Mouse (Mus musculus) heart, embryonic 15.5 days (tissue): ENCODE results near the gene Fxyd5. TPM values are rescaled to one million over a fixed set of nuclear protein-coding genes. Genes with fewer than 3 reads are reported as not detected.

ENCODE experiments used
- ATAC-seq: fragments of 200-750 bp; cut with Nextera tagmentation; replicated peaks from 2 replicates; pipeline ENCODE4 v1.8.0; 2017; ENCODE audit warnings: low read depth, moderate TSS enrichment; ENCODE audit not compliant: insufficient number of reproducible peaks, insufficient read depth, low FRiP score
- H3K27ac ChIP-seq: fragments of 300-500 bp; sonication (generic); 2 replicates; pipeline ENCODE4 v1.5.1; 2015; ENCODE audit warnings: mild to moderate bottlenecking, inconsistent platforms
- H3K27me3 ChIP-seq: fragments of 300-500 bp; sonication (generic); 2 replicates; pipeline ENCODE4 v1.6.1; 2015; ENCODE audit warnings: inconsistent platforms
- H3K36me3 ChIP-seq: fragments of 300-500 bp; sonication (generic); 2 replicates; pipeline ENCODE4 v1.6.1; 2015; ENCODE audit warnings: mild to moderate bottlenecking, inconsistent platforms
- H3K4me1 ChIP-seq: fragments of 300-500 bp; sonication (generic); replicated peaks from 2 replicates; pipeline ENCODE4 v1.6.1; 2015; ENCODE audit warnings: inconsistent platforms
- H3K4me2 ChIP-seq: fragments of 300-500 bp; sonication (generic); 2 replicates; pipeline ENCODE4 v1.6.1; 2015; ENCODE audit warnings: inconsistent platforms, mild to moderate bottlenecking, moderate library complexity
- H3K4me3 ChIP-seq: fragments of 300-500 bp; sonication (generic); 2 replicates; pipeline ENCODE4 v1.5.1; 2015; ENCODE audit warnings: mild to moderate bottlenecking, inconsistent platforms
- H3K9ac ChIP-seq: fragments of 300-500 bp; sonication (generic); 2 replicates; pipeline ENCODE4 v1.6.1; 2015; ENCODE audit warnings: mild to moderate bottlenecking, inconsistent platforms
- H3K9me3 ChIP-seq: fragments of 300-500 bp; sonication (generic); replicated peaks from 2 replicates; pipeline ENCODE4 v1.6.1; 2016; ENCODE audit warnings: inconsistent platforms
- WGBS: fragments of 180-500 bp; shearing (Covaris S2); methylation state at CpG from one replicate; pipeline ENCODE4 v1.1.7; 2015; ENCODE audit warnings: mixed read lengths; 5-methylcytosine and 5-hydroxymethylcytosine counted together
- polyA plus RNA-seq: library from polyadenylated mRNA; unstranded; fragments of >200 nt; fragmentation: Nextera tagmentation; extraction: Ambion mirVana; gene quantifications from 2 replicates; pipeline ENCODE4 v1.2.1, GENCODE M21; 2015

Gene Fxyd5
- polyA plus RNA-seq, 1 experiment from 2014 or later = 39.1 TPM

DNA sequence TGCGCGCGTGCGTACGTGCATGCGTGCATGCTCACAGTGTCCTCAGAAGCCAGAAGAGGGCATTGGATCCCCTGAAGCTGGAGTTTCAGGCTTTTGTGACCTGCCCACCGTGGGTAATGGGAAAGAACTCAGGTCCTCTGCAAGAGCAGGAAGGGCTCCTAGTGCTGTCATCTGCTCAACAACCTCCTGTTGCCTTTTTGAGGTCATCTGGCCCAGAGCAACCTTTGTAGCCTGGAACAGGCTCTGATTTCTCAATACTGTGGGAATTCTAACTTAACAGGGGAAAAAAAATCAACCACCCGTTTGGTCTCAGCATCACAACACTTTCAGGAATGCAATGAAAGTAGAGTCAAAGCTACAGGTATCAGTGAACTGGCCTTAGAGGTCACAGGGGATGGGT, 37.4 kb upstream of the Fxyd5 start:
- Histone ChIP-seq H3K4me1 (no peaks in the 10 kb centered on the region), H3K36me3 (no peaks in the 10 kb centered on the region), H3K9me3 (no peaks in the 10 kb centered on the region), H3K27ac (no peak overlapping the region), H3K4me3 (no peak overlapping the region), H3K27me3 (no peaks in the 10 kb centered on the region; the same call in 1 of the 2 replicates), H3K9ac (no peak overlapping the region), H3K4me2 (no peak overlapping the region)
- WGBS = 82% methylated on average over 8 of the region's 8 CpGs
- ATAC-seq = no peak

DNA sequence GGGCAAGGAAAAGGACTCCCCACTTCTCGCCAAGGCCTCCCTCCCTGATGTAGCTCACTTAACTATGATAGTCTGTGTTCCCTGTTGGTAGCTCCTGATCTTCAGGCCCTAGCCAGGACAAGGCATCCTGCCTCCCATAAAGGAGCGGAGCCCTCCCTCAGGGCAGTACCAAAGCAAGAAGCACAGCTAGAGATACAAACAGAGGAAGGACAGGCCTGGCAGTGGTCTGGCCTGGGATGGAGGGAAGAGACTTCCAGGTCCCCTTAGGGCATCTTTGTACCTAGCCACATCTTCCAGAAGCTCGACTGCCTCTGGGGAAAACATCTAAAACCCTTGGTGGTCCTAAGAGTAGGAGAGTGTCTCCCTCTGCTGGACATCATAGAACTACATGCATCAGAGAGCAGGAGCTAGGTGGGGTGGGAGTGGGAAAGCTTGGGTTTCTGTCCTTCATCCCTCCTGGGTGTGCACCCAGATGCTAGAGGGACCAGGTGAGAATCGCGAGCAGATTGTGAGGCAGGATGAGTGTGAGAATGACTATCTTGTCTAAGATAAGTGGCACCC, 35.7 kb upstream of the Fxyd5 start:
- Histone ChIP-seq H3K36me3 (no peaks in the 10 kb centered on the region), H3K4me2 (no peak overlapping the region), H3K27me3 (no peaks in the 10 kb centered on the region; the same call in 1 of the 2 replicates), H3K9ac (no peak overlapping the region), H3K9me3 (no peaks in the 10 kb centered on the region), H3K4me1 (no peaks in the 10 kb centered on the region), H3K27ac (no peak overlapping the region), H3K4me3 (no peak overlapping the region)
- 34% methylated on average over 5 of the region's 5 CpGs for WGBS
- ATAC-seq = no peak

DNA sequence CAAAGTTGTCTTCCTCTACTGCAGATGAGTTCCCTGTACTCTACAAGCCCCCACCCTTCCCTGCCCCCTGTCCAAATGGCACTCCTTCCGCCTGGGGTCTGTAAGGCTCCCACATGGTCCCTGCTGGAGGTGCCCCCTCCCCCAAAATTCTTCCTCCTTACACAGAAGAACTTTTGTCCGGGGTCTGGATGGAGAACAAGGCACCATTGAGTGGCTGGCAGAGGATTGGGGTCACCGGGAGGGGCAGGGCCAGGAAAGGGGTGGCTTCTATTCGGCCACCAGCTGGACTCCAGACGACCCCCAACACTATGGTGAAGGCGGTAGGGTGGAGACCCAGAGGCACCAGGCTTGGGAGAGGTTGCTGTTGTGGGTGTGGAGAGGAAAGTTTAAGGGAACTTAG, 35.2 kb upstream of the Fxyd5 start:
- ATAC-seq = no peak
- H3K9me3 ChIP-seq = no peaks in the 10 kb centered on the region
- H3K27ac ChIP-seq = no peak overlapping the region
- no peak overlapping the region for H3K9ac ChIP-seq
- no peaks in the 10 kb centered on the region for H3K4me1 ChIP-seq
- H3K36me3 ChIP-seq = no peaks in the 10 kb centered on the region
- WGBS = 57% methylated on average over 6 of the region's 6 CpGs
- H3K27me3 ChIP-seq = no peaks in the 10 kb centered on the region; the same call in 1 of the 2 replicates
- H3K4me2 ChIP-seq = no peak overlapping the region
- H3K4me3 ChIP-seq = no peak overlapping the region

DNA sequence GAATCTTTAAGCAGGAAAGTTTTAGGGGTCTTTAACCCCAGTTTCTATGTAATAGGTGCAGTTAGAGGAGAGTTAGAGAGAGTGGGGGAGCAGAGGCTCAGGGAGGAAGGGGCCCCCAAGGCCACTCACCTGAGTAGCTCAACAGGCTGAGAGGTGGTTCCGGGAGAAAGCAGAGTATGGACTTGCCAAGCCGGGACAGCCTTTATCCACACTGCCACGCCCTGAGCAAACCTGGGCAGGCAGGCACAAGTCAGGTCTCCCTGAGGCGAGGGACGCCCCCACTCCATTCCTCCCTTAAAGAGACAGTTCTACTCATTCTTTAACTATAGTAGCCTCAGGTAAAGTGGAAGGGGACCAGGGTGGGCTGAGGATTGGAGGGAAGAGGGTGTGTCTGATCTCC, 34.2 kb upstream of the Fxyd5 start, which contains the start of gene Fxyd3:
TSS of gene Fxyd3 (minus strand) at position 213 of the 400 bp plus-strand sequence.
- Histone ChIP-seq H3K27ac (no peak within 1 kb of the TSS), H3K9ac (no peak within 1 kb of the TSS), H3K4me3 (peak within 1 kb of the TSS; percentile 11; the same call in 1 of the 2 replicates), H3K9me3 (no peaks in the 10 kb centered on the region), H3K36me3 (no peaks in the 10 kb centered on the region), H3K4me2 (no peak within 1 kb of the TSS), H3K4me1 (no peaks in the 10 kb centered on the region), H3K27me3 (no peaks in the 10 kb centered on the region; the same call in 1 of the 2 replicates)
- ATAC-seq = no peak
- WGBS = 41% methylated on average over 5 of the region's 5 CpGs

- no peaks in the 10 kb centered on the region for H3K27me3 ChIP-seq
- H3K36me3 ChIP-seq = no peaks in the 10 kb centered on the region
- no peak overlapping the region for H3K4me3 ChIP-seq
- H3K27ac ChIP-seq = no peak overlapping the region
- H3K9me3 ChIP-seq = no peaks in the 10 kb centered on the region
- no peak overlapping the region for H3K4me2 ChIP-seq
- peaks cover 2% of the 10 kb centered on the region; the same call in 1 of the 2 replicates for H3K4me1 ChIP-seq
- H3K9ac ChIP-seq = no peak overlapping the region
- WGBS = 63% methylated on average over 5 of the region's 5 CpGs
- no peak for ATAC-seq
Observed at GRCm38 (mm10) chr7:31074713-31075069, 32.4 kb upstream of the Fxyd5 start.

- no peak overlapping the region for H3K9ac ChIP-seq
- 56% methylated on average over 7 of the region's 7 CpGs for WGBS
- H3K27me3 ChIP-seq = no peaks in the 10 kb centered on the region
- peaks cover 2% of the 10 kb centered on the region; the same call in 1 of the 2 replicates for H3K4me1 ChIP-seq
- no peak overlapping the region for H3K4me2 ChIP-seq
- no peak overlapping the region for H3K4me3 ChIP-seq
- no peak overlapping the region for H3K27ac ChIP-seq
- no peak for ATAC-seq
- no peaks in the 10 kb centered on the region for H3K9me3 ChIP-seq
- H3K36me3 ChIP-seq = no peaks in the 10 kb centered on the region
Observed at GRCm38 (mm10) chr7:31074061-31074712, 31.9 kb upstream of the Fxyd5 start.

- Histone ChIP-seq H3K9ac (no peak overlapping the region), H3K27ac (no peak overlapping the region), H3K4me1 (peaks cover 2% of the 10 kb centered on the region; the same call in 1 of the 2 replicates), H3K9me3 (no peaks in the 10 kb centered on the region), H3K4me3 (no peak overlapping the region), H3K4me2 (no peak overlapping the region), H3K36me3 (no peaks in the 10 kb centered on the region), H3K27me3 (no peaks in the 10 kb centered on the region)
- ATAC-seq = no peak
Observed at GRCm38 (mm10) chr7:31073546-31073945, 31.3 kb upstream of the Fxyd5 start.

GRCm38 (mm10) chr7:31072326-31072725, 30.0 kb upstream of the Fxyd5 start:
- H3K4me3 ChIP-seq = no peak overlapping the region
- no peak for ATAC-seq
- H3K4me2 ChIP-seq = no peak overlapping the region
- H3K27me3 ChIP-seq = no peaks in the 10 kb centered on the region
- WGBS = 57% methylated on average over 9 of the region's 9 CpGs
- no peak overlapping the region for H3K27ac ChIP-seq
- peaks cover 10% of the 10 kb centered on the region; the same call in 1 of the 2 replicates for H3K4me1 ChIP-seq
- no peaks in the 10 kb centered on the region for H3K36me3 ChIP-seq
- no peak overlapping the region for H3K9ac ChIP-seq
- H3K9me3 ChIP-seq = no peaks in the 10 kb centered on the region

GRCm38 (mm10) chr7:31070324-31070723, 28.0 kb upstream of the Fxyd5 start:
- H3K9me3 ChIP-seq = no peaks in the 10 kb centered on the region
- H3K27me3 ChIP-seq = no peaks in the 10 kb centered on the region
- no peak overlapping the region for H3K4me2 ChIP-seq
- H3K4me3 ChIP-seq = no peak overlapping the region
- peaks cover 10% of the 10 kb centered on the region; the same call in 1 of the 2 replicates for H3K4me1 ChIP-seq
- ATAC-seq = no peak
- H3K27ac ChIP-seq = no peak overlapping the region
- 71% methylated on average over 6 of the region's 6 CpGs for WGBS
- no peak overlapping the region for H3K9ac ChIP-seq
- no peaks in the 10 kb centered on the region for H3K36me3 ChIP-seq

GRCm38 (mm10) chr7:31069491-31069890, 27.2 kb upstream of the Fxyd5 start:
- ATAC-seq = no peak
- H3K27ac ChIP-seq = no peak overlapping the region
- 78% methylated on average over 14 of the region's 14 CpGs for WGBS
- no peak overlapping the region for H3K4me2 ChIP-seq
- H3K9ac ChIP-seq = no peak overlapping the region
- H3K27me3 ChIP-seq = no peaks in the 10 kb centered on the region
- no peaks in the 10 kb centered on the region for H3K9me3 ChIP-seq
- H3K4me1 ChIP-seq = peaks cover 10% of the 10 kb centered on the region; the same call in 1 of the 2 replicates
- no peak overlapping the region for H3K4me3 ChIP-seq
- H3K36me3 ChIP-seq = no peaks in the 10 kb centered on the region

- no peak overlapping the region for H3K4me3 ChIP-seq
- ATAC-seq = no peak
Observed at GRCm38 (mm10) chr7:31067836-31068235, 25.6 kb upstream of the Fxyd5 start.

GRCm38 (mm10) chr7:31063074-31063560, 20.8 kb upstream of the Fxyd5 start:
- Histone ChIP-seq H3K36me3 (no peaks in the 10 kb centered on the region), H3K4me2 (no peak overlapping the region), H3K4me1 (peaks cover 14% of the 10 kb centered on the region), H3K27ac (no peak overlapping the region), H3K4me3 (no peak overlapping the region), H3K9ac (no peak overlapping the region), H3K9me3 (no peaks in the 10 kb centered on the region), H3K27me3 (no peaks in the 10 kb centered on the region)
- WGBS = 74% methylated on average over 12 of the region's 12 CpGs
- no peak for ATAC-seq

More at GRCm38 (mm10) chr7:31067836-31068235, 25.6 kb upstream of the Fxyd5 start:
- WGBS = 31% methylated on average over 5 of the region's 5 CpGs
- H3K36me3 ChIP-seq = no peaks in the 10 kb centered on the region
- peaks cover 10% of the 10 kb centered on the region; the same call in 1 of the 2 replicates for H3K4me1 ChIP-seq
- H3K9me3 ChIP-seq = no peaks in the 10 kb centered on the region
- no peaks in the 10 kb centered on the region for H3K27me3 ChIP-seq
- no peak overlapping the region for H3K27ac ChIP-seq
- H3K9ac ChIP-seq = no peak overlapping the region
- no peak overlapping the region for H3K4me2 ChIP-seq
